Mouse (Mus musculus): ENCODE results near the gene Cxcl17. TPM values are rescaled to one million over a fixed set of nuclear protein-coding genes. Genes with fewer than 3 reads are reported as not detected.

Gene Cxcl17
- polyA plus RNA-seq, 1 experiment from 2014 or later: 38.1 TPM

- Histone ChIP-seq H3K36me3 (ENCODE audit: insufficient read depth, low read length) (no peaks in the 10 kb centered on the region), H3K27ac (ENCODE audit: low read length) (no peak overlapping the region), H3K27me3 (replicated peaks; ENCODE audit: insufficient read depth, low read length) (no peaks in the 10 kb centered on the region), H3K4me1 (ENCODE audit: insufficient read depth, low read depth, low read length) (no peaks in the 10 kb centered on the region), H3K4me2 (replicated peaks; ENCODE audit: low read depth, low read length) (no peak overlapping the region), H3K9ac (replicated peaks; ENCODE audit: low read depth) (no peak overlapping the region), H3K9me3 (ENCODE audit: low read length) (no peaks in the 10 kb centered on the region), H3K4me3 (ENCODE audit: low read depth, low read length) (no peak overlapping the region)
- no peak for TF ChIP-seq EP300 (IDR thresholded peaks at IDR 0.05)
- TF ChIP-seq CTCF (IDR thresholded peaks at IDR 0.05): peak; percentile 68
- ATAC-seq (no peak), DNase-seq (ENCODE audit: low spot score) (no peak)
- WGBS: 67% methylated on average over 1 of the region's 1 CpGs
Observed at GRCm38 (mm10) chr7:25417597-25417996, 4.9 kb upstream of the Cxcl17 start.

- DNase-seq (ENCODE audit: low spot score): no peak
- Histone ChIP-seq H3K27me3 (replicated peaks; ENCODE audit: insufficient read depth, low read length) (no peaks in the 10 kb centered on the region), H3K9me3 (ENCODE audit: low read length) (no peaks in the 10 kb centered on the region), H3K4me1 (ENCODE audit: insufficient read depth, low read depth, low read length) (no peaks in the 10 kb centered on the region), H3K36me3 (ENCODE audit: insufficient read depth, low read length) (no peaks in the 10 kb centered on the region), H3K9ac (replicated peaks; ENCODE audit: low read depth) (no peak overlapping the region), H3K4me2 (replicated peaks; ENCODE audit: low read depth, low read length) (no peak overlapping the region), H3K4me3 (ENCODE audit: low read depth, low read length) (no peak overlapping the region), H3K27ac (ENCODE audit: low read length) (no peak overlapping the region)
- no peak for TF ChIP-seq EP300 (IDR thresholded peaks at IDR 0.05)
- no peak for TF ChIP-seq CTCF (IDR thresholded peaks at IDR 0.05)
- 83% methylated on average over 3 of the region's 3 CpGs for WGBS
- ATAC-seq: no peak
Observed at GRCm38 (mm10) chr7:25411861-25412260, 825 bp downstream of the Cxcl17 start.

- Histone ChIP-seq H3K27me3 (replicated peaks; ENCODE audit: insufficient read depth, low read length) (no peaks in the 10 kb centered on the region), H3K4me2 (replicated peaks; ENCODE audit: low read depth, low read length) (no peak overlapping the region), H3K36me3 (ENCODE audit: insufficient read depth, low read length) (no peaks in the 10 kb centered on the region), H3K27ac (ENCODE audit: low read length) (no peak overlapping the region), H3K4me3 (ENCODE audit: low read depth, low read length) (no peak overlapping the region), H3K4me1 (ENCODE audit: insufficient read depth, low read depth, low read length) (no peaks in the 10 kb centered on the region), H3K9me3 (ENCODE audit: low read length) (no peaks in the 10 kb centered on the region), H3K9ac (replicated peaks; ENCODE audit: low read depth) (no peak overlapping the region)
- DNase-seq (ENCODE audit: low spot score) (no peak), ATAC-seq (peak; percentile 43)
- no peak for TF ChIP-seq EP300 (IDR thresholded peaks at IDR 0.05)
- TF ChIP-seq CTCF (IDR thresholded peaks at IDR 0.05): no peak
- 67% methylated on average over 1 of the region's 1 CpGs for whole genome bisulfite sequencing
Observed at GRCm38 (mm10) chr7:25410969-25411615, 1.6 kb downstream of the Cxcl17 start.

GRCm38 (mm10) chr7:25409114-25409760, 3.4 kb downstream of the Cxcl17 start:
- Histone ChIP-seq H3K27ac (ENCODE audit: low read length) (no peak overlapping the region), H3K4me2 (replicated peaks; ENCODE audit: low read depth, low read length) (no peak overlapping the region), H3K4me3 (ENCODE audit: low read depth, low read length) (no peak overlapping the region), H3K9me3 (ENCODE audit: low read length) (no peaks in the 10 kb centered on the region), H3K4me1 (ENCODE audit: insufficient read depth, low read depth, low read length) (no peaks in the 10 kb centered on the region), H3K27me3 (replicated peaks; ENCODE audit: insufficient read depth, low read length) (no peaks in the 10 kb centered on the region), H3K36me3 (ENCODE audit: insufficient read depth, low read length) (no peaks in the 10 kb centered on the region), H3K9ac (replicated peaks; ENCODE audit: low read depth) (no peak overlapping the region)
- 41% methylated on average over 4 of the region's 4 CpGs for WGBS
- TF ChIP-seq EP300 (IDR thresholded peaks at IDR 0.05): no peak
- TF ChIP-seq CTCF (IDR thresholded peaks at IDR 0.05): peak; percentile 68
- ATAC-seq: no peak
- peak; percentile 81 for DNase-seq (ENCODE audit: low spot score)

GRCm38 (mm10) chr7:25406468-25406867, 6.2 kb downstream of the Cxcl17 start:
- H3K27me3 ChIP-seq (replicated peaks; ENCODE audit: insufficient read depth, low read length): no peaks in the 10 kb centered on the region
- H3K36me3 ChIP-seq (ENCODE audit: insufficient read depth, low read length): no peaks in the 10 kb centered on the region
- TF ChIP-seq CTCF (IDR thresholded peaks at IDR 0.05): no peak
- no peak for TF ChIP-seq EP300 (IDR thresholded peaks at IDR 0.05)
- no peak overlapping the region for H3K9ac ChIP-seq (replicated peaks; ENCODE audit: low read depth)
- WGBS: 61% methylated on average over 7 of the region's 7 CpGs
- DNase-seq (ENCODE audit: low spot score) (no peak), ATAC-seq (no peak)
- no peak overlapping the region for H3K4me3 ChIP-seq (ENCODE audit: low read depth, low read length)
- no peak overlapping the region for H3K4me2 ChIP-seq (replicated peaks; ENCODE audit: low read depth, low read length)
- H3K4me1 ChIP-seq (ENCODE audit: insufficient read depth, low read depth, low read length): peaks cover 7% of the 10 kb centered on the region; the same call in 1 of the 2 replicates
- H3K9me3 ChIP-seq (ENCODE audit: low read length): no peaks in the 10 kb centered on the region
- H3K27ac ChIP-seq (ENCODE audit: low read length): no peak overlapping the region

- H3K4me3 ChIP-seq (ENCODE audit: low read depth, low read length): no peak overlapping the region
- no peak overlapping the region for H3K9ac ChIP-seq (replicated peaks; ENCODE audit: low read depth)
- H3K27me3 ChIP-seq (replicated peaks; ENCODE audit: insufficient read depth, low read length): no peaks in the 10 kb centered on the region
- H3K27ac ChIP-seq (ENCODE audit: low read length): no peak overlapping the region
- H3K4me2 ChIP-seq (replicated peaks; ENCODE audit: low read depth, low read length): no peak overlapping the region
- ATAC-seq: peak; percentile 75
- no peaks in the 10 kb centered on the region for H3K36me3 ChIP-seq (ENCODE audit: insufficient read depth, low read length)
- peaks cover 7% of the 10 kb centered on the region; the same call in 1 of the 2 replicates for H3K4me1 ChIP-seq (ENCODE audit: insufficient read depth, low read depth, low read length)
- TF ChIP-seq EP300 (IDR thresholded peaks at IDR 0.05): no peak
- TF ChIP-seq CTCF (IDR thresholded peaks at IDR 0.05): peak; percentile 82
- WGBS: 3% methylated on average over 2 of the region's 2 CpGs
- DNase-seq (ENCODE audit: low spot score): peak; percentile 83
- no peaks in the 10 kb centered on the region for H3K9me3 ChIP-seq (ENCODE audit: low read length)
Observed at GRCm38 (mm10) chr7:25402671-25403101, 10.0 kb downstream of the Cxcl17 start.

Measured in lung, postnatal 0 days (tissue).